Mouse (Mus musculus) embryonic facial prominence, embryonic 12.5 days (tissue): Measurements from ENCODE around the gene Hacd4. TPM values are rescaled to one million over a fixed set of nuclear protein-coding genes. Genes with fewer than 3 reads are reported as not detected.
A peak's percentile ranks its signal among the peaks of the same experiment; 100 is the strongest.

Experiments
- ATAC-seq: fragments of 200-750 bp; cut with Nextera tagmentation; 2 replicates; pipeline ENCODE4 v1.8.0; 2017; ENCODE audit not compliant: insufficient number of reproducible peaks, insufficient read depth, low FRiP score, low TSS enrichment
- H3K27ac ChIP-seq: fragments of 300-500 bp; sonication (generic); 2 replicates; pipeline ENCODE4 v1.5.1; 2016; ENCODE audit warnings: mild to moderate bottlenecking
- H3K27me3 ChIP-seq: fragments of 300-500 bp; sonication (generic); 2 replicates; pipeline ENCODE4 v1.6.1; 2016; ENCODE audit warnings: mild to moderate bottlenecking, moderate library complexity
- H3K36me3 ChIP-seq: fragments of 300-500 bp; sonication (generic); 2 replicates; pipeline ENCODE4 v1.6.1; 2016; ENCODE audit warnings: mild to moderate bottlenecking
- H3K4me1 ChIP-seq: fragments of 300-500 bp; sonication (generic); 2 replicates; pipeline ENCODE4 v1.6.1; 2016
- H3K4me2 ChIP-seq: fragments of 300-500 bp; sonication (generic); replicated peaks from 2 replicates; pipeline ENCODE4 v1.6.1; 2016; ENCODE audit warnings: mild to moderate bottlenecking, moderate library complexity
- H3K4me3 ChIP-seq: fragments of 300-500 bp; sonication (generic); 2 replicates; pipeline ENCODE4 v1.5.1; 2016; ENCODE audit warnings: mild to moderate bottlenecking
- H3K9ac ChIP-seq: fragments of 300-500 bp; sonication (generic); 2 replicates; pipeline ENCODE4 v1.6.1; 2016; ENCODE audit warnings: mild to moderate bottlenecking, moderate library complexity
- H3K9me3 ChIP-seq: fragments of 300-500 bp; sonication (generic); 2 replicates; pipeline ENCODE4 v1.6.1; 2016; ENCODE audit warnings: mild to moderate bottlenecking, moderate library complexity
- WGBS: fragments of 180-500 bp; shearing (Covaris S2); methylation state at CpG from one replicate; pipeline ENCODE4 v1.1.7; 2016; 5-methylcytosine and 5-hydroxymethylcytosine counted together
- polyA plus RNA-seq: library from polyadenylated mRNA; unstranded; fragments of >200 nt; fragmentation: Nextera tagmentation; extraction: Ambion mirVana; gene quantifications from 2 replicates; pipeline ENCODE4 v1.2.1, GENCODE M21; 2016

Hacd4 gene
- polyA plus RNA-seq, 1 experiment from 2014 or later = 6.9 TPM

- Histone ChIP-seq H3K36me3 (no peaks in the 10 kb centered on the region), H3K27me3 (no peaks in the 10 kb centered on the region), H3K4me3 (no peak overlapping the region), H3K27ac (no peak overlapping the region), H3K4me2 (no peak overlapping the region), H3K9me3 (no peaks in the 10 kb centered on the region), H3K9ac (no peak overlapping the region), H3K4me1 (peaks cover 9% of the 10 kb centered on the region; the same call in 1 of the 2 replicates)
- WGBS = 73% methylated on average over 2 of the region's 2 CpGs
- ATAC-seq = no peak
These were observed 22.6 kb upstream of the Hacd4 start for GRCm38 (mm10) chr4:88461315-88461714.

DNA sequence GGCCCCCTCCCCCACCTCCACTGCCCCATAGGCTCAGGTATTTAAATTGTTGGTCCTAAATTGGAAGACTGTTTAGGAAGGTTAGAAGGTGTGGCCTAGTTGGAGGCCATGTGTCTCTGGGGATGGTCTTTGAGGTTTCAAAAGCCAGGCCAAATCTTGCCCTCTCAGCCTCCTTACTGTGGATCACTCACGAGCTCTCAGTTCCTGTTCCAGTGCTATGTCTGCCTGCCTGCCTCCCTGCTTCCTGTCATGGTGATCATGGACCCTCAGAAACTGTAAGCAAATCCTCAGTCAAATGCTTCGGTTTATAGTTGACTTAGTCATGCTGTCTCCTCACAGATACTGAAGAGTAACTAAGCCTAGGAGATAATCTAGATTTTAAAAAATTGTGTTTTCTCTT lies 19.9 kb upstream of the Hacd4 start:
- no peaks in the 10 kb centered on the region for H3K9me3 ChIP-seq
- no peak overlapping the region for H3K27ac ChIP-seq
- no peaks in the 10 kb centered on the region for H3K27me3 ChIP-seq
- 68% methylated on average over 2 of the region's 2 CpGs for WGBS
- no peak for ATAC-seq
- no peaks in the 10 kb centered on the region for H3K36me3 ChIP-seq
- H3K9ac ChIP-seq = no peak overlapping the region
- H3K4me2 ChIP-seq = no peak overlapping the region
- H3K4me1 ChIP-seq = peaks cover 8% of the 10 kb centered on the region; the same call in 1 of the 2 replicates
- H3K4me3 ChIP-seq = no peak overlapping the region

GRCm38 (mm10) chr4:88458093-88458492 lies 19.4 kb upstream of the Hacd4 start:
- Histone ChIP-seq H3K27ac (no peak overlapping the region), H3K9me3 (no peaks in the 10 kb centered on the region), H3K4me2 (no peak overlapping the region), H3K9ac (no peak overlapping the region), H3K27me3 (no peaks in the 10 kb centered on the region), H3K4me3 (no peak overlapping the region), H3K4me1 (peaks cover 2% of the 10 kb centered on the region; the same call in 1 of the 2 replicates), H3K36me3 (no peaks in the 10 kb centered on the region)
- 75% methylated on average over 1 of the region's 1 CpGs for WGBS
- no peak for ATAC-seq

DNA sequence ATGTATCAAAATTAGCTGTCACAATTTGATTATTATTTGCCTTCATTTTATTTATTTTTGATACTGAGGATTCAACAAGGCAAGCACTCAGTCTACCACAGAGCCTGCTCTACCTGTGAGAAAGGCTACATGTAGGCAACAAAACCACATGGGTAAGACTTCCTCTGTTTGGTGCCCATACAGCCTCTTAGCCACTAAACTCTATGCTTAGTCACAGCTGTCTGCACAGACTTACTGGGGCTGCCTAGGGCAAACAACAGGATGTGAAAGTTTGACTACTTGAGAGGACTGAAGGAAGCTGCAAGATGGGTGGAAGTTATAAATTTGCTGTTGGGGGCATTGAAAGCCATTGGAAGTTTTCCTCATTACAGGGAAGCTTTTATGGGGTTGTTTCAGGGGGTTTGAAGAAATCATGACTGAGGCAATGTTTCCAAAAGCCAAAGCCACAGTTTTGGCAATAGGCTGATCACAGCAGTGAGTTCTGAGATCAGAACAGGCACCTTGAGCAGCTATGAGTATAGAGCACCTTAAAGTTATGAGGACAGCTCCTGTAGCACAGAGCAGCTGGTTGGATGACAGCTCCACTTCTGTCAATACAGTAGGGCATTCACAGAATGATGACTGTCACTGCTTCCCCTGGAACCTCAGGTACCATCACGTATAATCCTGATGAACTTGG lies 11.5 kb upstream of the Hacd4 start:
- Histone ChIP-seq H3K4me2 (no peak overlapping the region), H3K4me3 (no peak overlapping the region), H3K27me3 (no peaks in the 10 kb centered on the region), H3K36me3 (no peaks in the 10 kb centered on the region), H3K9me3 (no peaks in the 10 kb centered on the region), H3K27ac (no peak overlapping the region), H3K9ac (no peak overlapping the region), H3K4me1 (no peaks in the 10 kb centered on the region)
- ATAC-seq = no peak
- WGBS = 77% methylated on average over 1 of the region's 1 CpGs

DNA sequence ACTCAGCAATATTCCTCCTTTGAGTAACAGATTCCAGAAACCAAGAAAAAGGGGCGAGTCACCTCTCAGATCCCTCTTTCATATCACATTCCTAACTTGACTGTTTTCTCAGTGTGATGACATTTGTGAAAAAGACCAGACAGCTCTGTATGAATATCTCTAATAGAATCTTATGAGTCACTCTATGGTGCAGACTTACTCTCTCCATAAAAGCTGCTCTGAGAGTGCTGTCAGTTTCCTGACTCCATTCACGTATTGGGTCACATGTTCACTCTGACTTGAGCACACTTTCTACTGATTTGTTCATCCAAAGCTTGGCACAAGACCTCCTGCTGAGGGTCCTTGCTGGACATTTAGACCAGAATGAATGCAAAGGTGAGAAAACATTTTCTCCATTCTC lies 10.2 kb upstream of the Hacd4 start:
- 76% methylated on average over 2 of the region's 2 CpGs for WGBS
- Histone ChIP-seq H3K4me3 (no peak overlapping the region), H3K9me3 (no peaks in the 10 kb centered on the region), H3K9ac (no peak overlapping the region), H3K4me2 (no peak overlapping the region), H3K36me3 (no peaks in the 10 kb centered on the region), H3K27me3 (no peaks in the 10 kb centered on the region), H3K4me1 (no peaks in the 10 kb centered on the region), H3K27ac (no peak overlapping the region)
- no peak for ATAC-seq

DNA sequence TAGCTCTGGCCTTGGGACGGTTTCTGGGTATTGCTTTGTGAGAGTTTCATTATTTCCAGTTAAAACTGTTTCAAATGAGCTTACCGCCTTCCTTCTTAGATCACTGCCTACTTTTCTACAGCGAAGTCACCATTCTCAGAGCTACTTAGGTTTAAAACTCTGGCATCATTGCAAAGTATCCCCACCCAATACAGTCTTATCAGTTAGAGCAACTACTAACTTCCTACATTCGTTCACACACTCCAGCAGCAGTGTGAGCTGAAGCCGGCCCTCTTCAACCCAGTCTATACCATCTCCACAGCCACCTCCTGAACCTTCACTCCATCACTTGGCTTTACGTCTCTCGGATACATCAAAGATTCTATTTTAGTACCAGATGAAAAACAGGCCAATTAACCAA lies 2.1 kb upstream of the Hacd4 start:
- H3K36me3 ChIP-seq = no peaks in the 10 kb centered on the region
- H3K27ac ChIP-seq = no peak overlapping the region
- no peak overlapping the region for H3K4me3 ChIP-seq
- WGBS = 92% methylated on average over 7 of the region's 7 CpGs
- H3K9ac ChIP-seq = no peak overlapping the region
- no peak overlapping the region for H3K4me2 ChIP-seq
- peaks cover 11% of the 10 kb centered on the region for H3K4me1 ChIP-seq
- no peaks in the 10 kb centered on the region for H3K9me3 ChIP-seq
- H3K27me3 ChIP-seq = no peaks in the 10 kb centered on the region
- ATAC-seq = no peak

GRCm38 (mm10) chr4:88439669-88440123 lies 968 bp upstream of the Hacd4 start:
- no peaks in the 10 kb centered on the region for H3K36me3 ChIP-seq
- no peaks in the 10 kb centered on the region for H3K27me3 ChIP-seq
- no peak overlapping the region for H3K4me3 ChIP-seq
- no peak overlapping the region for H3K27ac ChIP-seq
- H3K9ac ChIP-seq = no peak overlapping the region
- 77% methylated on average over 6 of the region's 6 CpGs for WGBS
- no peak overlapping the region for H3K4me2 ChIP-seq
- no peaks in the 10 kb centered on the region for H3K9me3 ChIP-seq
- no peak for ATAC-seq
- H3K4me1 ChIP-seq = peaks cover 11% of the 10 kb centered on the region

DNA sequence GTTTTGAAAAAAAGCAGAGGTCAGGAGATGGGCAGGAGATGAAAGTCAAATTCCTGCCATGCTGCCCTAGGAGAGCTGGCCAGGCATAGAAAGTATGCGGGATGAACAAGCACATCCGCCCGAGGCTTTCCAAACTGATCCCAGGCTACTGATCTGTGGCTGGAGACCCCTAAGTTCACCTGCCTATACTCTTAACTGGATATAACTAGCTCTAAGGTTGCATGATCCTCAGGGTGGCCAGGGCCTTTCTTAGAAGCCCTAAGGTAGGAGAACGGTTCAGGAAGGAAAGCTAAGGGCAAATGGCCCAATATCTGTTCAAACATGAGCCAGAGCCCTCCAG lies 232 bp upstream of the Hacd4 start:
- ATAC-seq = no peak; the same call in 1 of the 2 replicates
- peaks cover 11% of the 10 kb centered on the region for H3K4me1 ChIP-seq
- H3K4me2 ChIP-seq = peak overlapping the region; percentile 66
- H3K36me3 ChIP-seq = no peaks in the 10 kb centered on the region
- WGBS = 15% methylated on average over 4 of the region's 4 CpGs
- H3K27me3 ChIP-seq = no peaks in the 10 kb centered on the region
- peak overlapping the region; percentile 42 for H3K4me3 ChIP-seq
- H3K9me3 ChIP-seq = no peaks in the 10 kb centered on the region
- peak overlapping the region; percentile 49; the same call in 1 of the 2 replicates for H3K9ac ChIP-seq
- peak overlapping the region; percentile 79; the same call in 1 of the 2 replicates for H3K27ac ChIP-seq

DNA sequence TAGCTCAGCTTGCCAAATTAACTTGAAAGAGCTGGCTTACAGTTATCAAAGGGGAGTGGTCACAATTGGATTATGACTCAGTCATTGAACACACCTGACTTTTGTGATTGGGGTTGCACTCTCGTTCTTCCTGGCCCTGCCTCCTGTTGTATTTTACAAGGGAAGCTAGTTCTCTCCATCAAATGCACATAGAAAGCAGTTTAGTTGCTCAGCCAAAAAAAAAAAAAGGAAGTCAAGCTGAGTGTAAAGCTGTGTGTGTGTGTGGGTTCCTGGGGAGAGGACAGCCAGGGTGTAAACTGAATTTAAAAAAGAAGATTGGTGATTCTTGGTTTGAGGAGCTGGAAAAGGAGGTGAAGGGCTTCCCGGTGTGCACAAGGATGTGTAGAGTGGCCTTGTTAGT lies 811 bp downstream of the Hacd4 start:
- Histone ChIP-seq H3K9ac (no peak overlapping the region), H3K27me3 (no peaks in the 10 kb centered on the region), H3K4me3 (peak overlapping the region; percentile 42), H3K4me1 (peaks cover 11% of the 10 kb centered on the region), H3K9me3 (no peaks in the 10 kb centered on the region), H3K27ac (no peak overlapping the region), H3K36me3 (no peaks in the 10 kb centered on the region), H3K4me2 (peak overlapping the region; percentile 66)
- WGBS = 37% methylated on average over 2 of the region's 2 CpGs
- ATAC-seq = no peak

DNA sequence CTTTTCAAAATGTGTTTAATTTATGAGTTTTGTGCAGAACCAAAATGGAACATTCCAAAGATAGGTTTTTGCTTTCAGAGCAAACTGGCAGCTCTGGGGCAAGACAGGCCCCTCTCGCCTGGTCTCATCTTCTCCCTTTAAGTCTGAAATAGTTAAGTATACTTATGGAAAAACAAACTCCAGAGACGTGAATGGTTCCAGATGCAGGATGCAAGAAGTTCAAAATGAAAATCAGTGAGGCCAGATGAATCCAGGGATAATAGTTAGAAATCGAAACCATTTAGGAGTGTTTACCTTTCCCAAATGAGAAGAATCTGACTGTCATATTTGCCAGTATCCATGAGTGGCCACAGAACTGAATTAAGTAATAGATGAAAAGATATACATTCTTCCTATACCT lies 1.6 kb downstream of the Hacd4 start:
- Histone ChIP-seq H3K36me3 (no peaks in the 10 kb centered on the region), H3K9me3 (no peaks in the 10 kb centered on the region), H3K27ac (0 out of 2 replicates have a peak overlapping the region, but pooled peaks have one; percentile 33), H3K4me1 (peaks cover 11% of the 10 kb centered on the region), H3K4me2 (no peak overlapping the region), H3K4me3 (no peak overlapping the region), H3K27me3 (no peaks in the 10 kb centered on the region), H3K9ac (no peak overlapping the region)
- no peak for ATAC-seq
- whole genome bisulfite sequencing = 38% methylated on average over 3 of the region's 3 CpGs

DNA sequence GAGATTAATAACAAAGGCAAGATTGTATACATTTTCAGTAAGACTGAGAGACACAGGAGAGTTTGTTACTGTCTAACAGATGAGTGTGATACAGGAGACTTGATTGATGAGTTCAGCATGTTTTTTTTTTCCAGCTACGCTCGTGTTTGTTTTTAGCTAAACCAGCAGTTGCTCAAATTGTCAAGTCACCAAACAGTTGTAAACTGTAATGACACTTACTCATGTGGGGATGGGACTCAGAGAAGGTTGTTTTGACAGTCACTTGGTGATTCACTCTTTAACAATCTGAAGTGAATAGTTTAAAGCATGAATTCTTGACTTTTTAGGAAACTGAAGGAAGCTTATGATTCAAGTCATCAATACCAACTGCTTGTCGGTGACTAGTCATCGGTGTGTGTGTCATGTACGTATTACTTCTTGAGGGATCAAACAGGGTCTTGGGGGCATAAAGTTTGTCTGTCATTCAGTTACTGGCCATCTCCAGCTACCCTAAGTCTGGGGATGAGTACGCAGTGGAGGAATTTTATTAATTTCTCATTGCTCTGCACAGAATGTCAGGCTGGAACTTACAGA lies 2.0 kb downstream of the Hacd4 start:
- 65% methylated on average over 6 of the region's 6 CpGs for WGBS
- no peaks in the 10 kb centered on the region for H3K27me3 ChIP-seq
- H3K9ac ChIP-seq = no peak overlapping the region
- 0 out of 2 replicates have a peak overlapping the region, but pooled peaks have one; percentile 33 for H3K27ac ChIP-seq
- no peaks in the 10 kb centered on the region for H3K9me3 ChIP-seq
- no peak for ATAC-seq
- H3K4me3 ChIP-seq = no peak overlapping the region
- H3K4me1 ChIP-seq = peaks cover 11% of the 10 kb centered on the region
- no peak overlapping the region for H3K4me2 ChIP-seq
- no peaks in the 10 kb centered on the region for H3K36me3 ChIP-seq

GRCm38 (mm10) chr4:88432412-88433024 lies 6.2 kb downstream of the Hacd4 start:
- Histone ChIP-seq H3K27me3 (no peaks in the 10 kb centered on the region), H3K4me2 (no peak overlapping the region), H3K9ac (no peak overlapping the region), H3K36me3 (no peaks in the 10 kb centered on the region), H3K4me1 (no peaks in the 10 kb centered on the region), H3K4me3 (no peak overlapping the region), H3K9me3 (no peaks in the 10 kb centered on the region), H3K27ac (no peak overlapping the region)
- WGBS = 81% methylated on average over 8 of the region's 8 CpGs
- ATAC-seq = no peak
